Mouse (Mus musculus) small intestine, adult 2 months (tissue): ENCODE measurements around the gene Cit.

Experiments used
- CTCF ChIP-seq: fragments of 200-500 bp; IDR thresholded peaks from 2 replicates; pipeline ENCODE4 v1.5.1; 2012; ENCODE audit warnings: low read depth, mild to moderate bottlenecking, control low read depth, inconsistent platforms, low read length, moderate library complexity, mixed read lengths; ENCODE audit not compliant: insufficient replicate concordance, insufficient read length; ENCODE audit errors: extremely low read depth
- POLR2A ChIP-seq: fragments of 200-500 bp; IDR thresholded peaks from 2 replicates; pipeline ENCODE4 v1.6.1; 2012; ENCODE audit warnings: low read depth, mild to moderate bottlenecking, control low read depth, inconsistent platforms, low read length, moderate library complexity

- TF ChIP-seq POLR2A (no peak), CTCF (no peak)
These were observed 164.2 kb downstream of the Cit start for GRCm38 (mm10) chr5:116009091-116009851.
